Mouse (Mus musculus) limb, embryonic 15.5 days (tissue): ENCODE results near the gene Setd5. TPM values are rescaled to one million over a fixed set of nuclear protein-coding genes. Genes with fewer than 3 reads are reported as not detected.

Experiments used
- ATAC-seq: fragments of 200-750 bp; cut with Nextera tagmentation; 2 replicates; pipeline ENCODE4 v1.8.0; 2017; ENCODE audit warnings: low read depth, moderate TSS enrichment; ENCODE audit not compliant: insufficient number of reproducible peaks, low FRiP score, low TSS enrichment
- H3K27ac ChIP-seq: fragments of 300-500 bp; sonication (generic); 2 replicates; pipeline ENCODE4 v1.5.1; 2015; ENCODE audit warnings: moderate library complexity, mild to moderate bottlenecking, inconsistent platforms
- H3K27me3 ChIP-seq: fragments of 300-500 bp; sonication (generic); 2 replicates; pipeline ENCODE4 v1.6.1; 2015; ENCODE audit warnings: inconsistent platforms
- H3K36me3 ChIP-seq: fragments of 300-500 bp; sonication (generic); 2 replicates; pipeline ENCODE4 v1.6.1; 2015; ENCODE audit warnings: inconsistent platforms
- H3K4me1 ChIP-seq: fragments of 300-500 bp; sonication (generic); 2 replicates; pipeline ENCODE4 v1.6.1; 2015; ENCODE audit warnings: inconsistent platforms
- H3K4me2 ChIP-seq: fragments of 300-500 bp; sonication (generic); 2 replicates; pipeline ENCODE4 v1.6.1; 2015; ENCODE audit warnings: mild to moderate bottlenecking, inconsistent platforms
- H3K4me3 ChIP-seq: fragments of 300-500 bp; sonication (generic); 2 replicates; pipeline ENCODE4 v1.5.1; 2015; ENCODE audit warnings: mild to moderate bottlenecking, inconsistent platforms
- H3K9ac ChIP-seq: fragments of 300-500 bp; sonication (generic); 2 replicates; pipeline ENCODE4 v1.6.1; 2015; ENCODE audit warnings: inconsistent platforms
- H3K9me3 ChIP-seq: fragments of 300-500 bp; sonication (generic); 2 replicates; pipeline ENCODE4 v1.6.1; 2016; ENCODE audit warnings: inconsistent platforms
- WGBS: fragments of 180-500 bp; shearing (Covaris S2); methylation state at CpG from one replicate; pipeline ENCODE4 v1.1.7; 2015; 5-methylcytosine and 5-hydroxymethylcytosine counted together
- polyA plus RNA-seq: library from polyadenylated mRNA; unstranded; fragments of >200 nt; fragmentation: Nextera tagmentation; extraction: Ambion mirVana; gene quantifications from 2 replicates; pipeline ENCODE4 v1.2.1, GENCODE M21; 2015

Gene Setd5
- polyA plus RNA-seq, 1 experiment from 2014 or later: 77.3 TPM

DNA sequence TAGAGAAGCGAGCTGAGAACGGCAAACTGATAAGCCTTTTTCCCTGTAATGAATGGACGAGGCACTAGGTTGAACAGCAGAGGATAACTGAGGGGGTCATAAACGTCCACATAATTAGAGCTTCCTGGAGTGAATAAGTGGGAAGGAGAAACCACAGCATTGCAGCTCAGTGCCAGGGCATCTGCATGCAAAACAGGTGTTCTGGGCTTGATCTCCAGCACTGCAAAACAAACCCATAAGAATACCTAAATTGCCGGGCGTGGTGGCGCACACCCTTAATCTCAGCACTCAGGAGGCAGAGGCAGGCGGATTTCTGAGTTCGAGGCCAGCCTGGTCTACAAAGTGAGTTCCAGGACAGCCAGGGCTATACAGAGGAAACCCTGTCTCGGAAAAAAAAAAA lies 13.8 kb upstream of the Setd5 start:
- Histone ChIP-seq H3K4me2 (no peak overlapping the region), H3K9me3 (no peaks in the 10 kb centered on the region), H3K36me3 (peaks cover 83% of the 10 kb centered on the region), H3K27me3 (no peaks in the 10 kb centered on the region), H3K4me1 (no peaks in the 10 kb centered on the region), H3K4me3 (no peak overlapping the region), H3K9ac (no peak overlapping the region), H3K27ac (no peak overlapping the region)
- 82% methylated on average over 10 of the region's 10 CpGs for WGBS
- no peak for ATAC-seq

DNA sequence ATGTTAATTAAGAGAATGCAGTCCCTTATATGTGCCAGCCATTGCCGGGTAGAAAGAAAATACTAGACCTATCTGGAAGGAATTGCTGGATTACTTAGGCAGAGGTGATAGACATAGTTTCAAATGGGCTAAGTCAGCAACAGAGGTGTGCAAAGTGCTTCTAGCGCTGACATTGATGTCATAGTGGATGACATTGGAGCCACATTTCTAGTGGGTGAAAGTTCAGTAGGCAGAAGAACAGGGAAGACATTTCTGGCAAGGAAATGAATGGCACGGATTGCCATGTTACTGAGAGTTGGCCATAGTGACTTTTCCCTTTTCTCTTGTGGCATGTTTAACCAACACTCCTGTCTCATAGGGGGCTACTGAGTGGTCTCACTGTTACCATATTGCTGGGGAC lies 12.0 kb upstream of the Setd5 start:
- no peaks in the 10 kb centered on the region for H3K27me3 ChIP-seq
- no peak overlapping the region for H3K27ac ChIP-seq
- no peak overlapping the region for H3K4me3 ChIP-seq
- H3K36me3 ChIP-seq: peaks cover 77% of the 10 kb centered on the region
- H3K9ac ChIP-seq: no peak overlapping the region
- WGBS: 89% methylated on average over 3 of the region's 3 CpGs
- no peaks in the 10 kb centered on the region for H3K4me1 ChIP-seq
- H3K9me3 ChIP-seq: no peaks in the 10 kb centered on the region
- no peak overlapping the region for H3K4me2 ChIP-seq
- no peak for ATAC-seq

DNA sequence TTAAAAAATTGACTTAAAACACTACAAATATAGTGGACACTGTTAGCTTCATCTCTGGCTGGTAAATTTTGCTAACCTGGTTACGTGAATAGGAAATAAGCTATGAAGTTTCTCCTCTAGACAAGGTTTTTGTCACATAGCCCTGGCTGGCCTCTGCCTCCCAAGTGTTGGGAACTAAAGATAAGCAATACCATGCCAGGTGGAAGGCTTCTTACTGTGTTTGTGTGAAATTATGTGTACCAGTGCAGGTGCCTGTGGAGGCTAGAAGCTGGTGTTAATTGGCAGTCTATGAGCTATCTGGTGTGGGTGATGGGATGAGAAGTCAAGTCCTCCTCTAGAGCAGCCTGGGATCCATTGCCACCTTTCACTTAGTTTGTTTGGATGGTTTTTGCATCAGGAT lies 8.0 kb upstream of the Setd5 start:
- Histone ChIP-seq H3K4me1 (peaks cover 5% of the 10 kb centered on the region), H3K27me3 (no peaks in the 10 kb centered on the region), H3K9ac (no peak overlapping the region), H3K9me3 (no peaks in the 10 kb centered on the region), H3K36me3 (peaks cover 42% of the 10 kb centered on the region), H3K27ac (no peak overlapping the region), H3K4me2 (no peak overlapping the region), H3K4me3 (no peak overlapping the region)
- no peak for ATAC-seq
- WGBS: 98% methylated on average over 1 of the region's 1 CpGs

DNA sequence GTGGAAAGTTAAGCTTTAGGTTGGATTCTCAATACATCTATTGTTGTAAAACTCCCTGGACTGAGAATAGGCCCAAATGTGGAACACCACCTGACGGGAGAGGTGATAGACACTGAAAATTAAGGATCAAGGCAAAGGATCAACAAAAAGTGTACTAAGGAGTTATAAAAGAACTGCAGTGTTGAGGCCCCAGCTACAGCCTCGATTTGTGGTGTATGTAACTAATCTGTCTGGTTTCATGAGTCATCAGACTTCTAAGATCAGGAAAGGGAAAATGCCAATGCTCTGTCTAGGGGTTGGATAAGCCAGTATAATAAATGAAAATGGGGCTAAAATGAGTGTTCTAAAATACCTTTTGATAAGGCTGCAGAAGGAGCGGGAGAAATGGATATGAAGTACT lies 1.9 kb upstream of the Setd5 start:
- no peaks in the 10 kb centered on the region for H3K36me3 ChIP-seq
- WGBS: 17% methylated on average over 3 of the region's 3 CpGs
- H3K4me2 ChIP-seq: peak overlapping the region; percentile 42
- no peaks in the 10 kb centered on the region for H3K27me3 ChIP-seq
- no peaks in the 10 kb centered on the region for H3K9me3 ChIP-seq
- peak overlapping the region; percentile 65 for H3K9ac ChIP-seq
- H3K4me1 ChIP-seq: peaks cover 14% of the 10 kb centered on the region
- peak overlapping the region; percentile 84 for H3K4me3 ChIP-seq
- peak overlapping the region; percentile 100 for H3K27ac ChIP-seq
- ATAC-seq: no peak

DNA sequence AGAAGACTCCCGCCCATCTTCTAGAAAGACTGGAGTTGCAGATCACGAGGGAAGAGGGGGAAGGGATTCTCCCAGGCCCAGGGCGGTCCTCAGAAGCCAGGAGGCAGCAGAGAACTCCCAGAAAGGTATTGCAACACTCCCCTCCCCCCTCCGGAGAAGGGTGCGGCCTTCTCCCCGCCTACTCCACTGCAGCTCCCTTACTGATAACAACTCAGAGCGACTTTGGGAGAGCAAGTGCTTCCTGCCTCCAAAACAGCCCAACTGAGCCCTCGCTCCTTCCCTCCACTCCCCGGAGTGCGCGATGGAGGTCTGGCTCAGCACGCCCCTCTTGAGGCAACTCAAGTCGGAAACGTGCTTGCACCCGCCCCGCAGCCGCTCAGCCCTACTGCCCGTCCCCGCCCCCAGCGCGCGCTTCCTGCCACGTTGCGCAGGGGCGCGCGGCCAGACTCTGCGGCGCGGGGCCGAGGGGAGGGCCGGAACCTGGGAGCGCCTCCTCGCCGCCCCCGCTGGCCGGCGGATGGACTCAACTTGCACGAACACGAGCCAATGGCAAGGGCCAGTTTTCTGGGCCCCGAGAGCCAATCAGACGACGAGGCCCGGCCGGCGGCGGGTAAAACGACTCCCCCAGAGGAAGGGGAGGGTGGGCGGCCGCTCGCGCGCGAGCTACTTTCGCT lies 1.0 kb upstream of the Setd5 start:
- Histone ChIP-seq H3K27ac (peak overlapping the region; percentile 100), H3K27me3 (no peaks in the 10 kb centered on the region), H3K4me1 (peaks cover 15% of the 10 kb centered on the region), H3K9me3 (no peaks in the 10 kb centered on the region), H3K36me3 (no peaks in the 10 kb centered on the region), H3K4me2 (peak overlapping the region; percentile 42), H3K9ac (peak overlapping the region; percentile 65), H3K4me3 (peak overlapping the region; percentile 84)
- peak; percentile 88 for ATAC-seq
- under 1% methylated on average over 55 of the region's 55 CpGs for WGBS

DNA sequence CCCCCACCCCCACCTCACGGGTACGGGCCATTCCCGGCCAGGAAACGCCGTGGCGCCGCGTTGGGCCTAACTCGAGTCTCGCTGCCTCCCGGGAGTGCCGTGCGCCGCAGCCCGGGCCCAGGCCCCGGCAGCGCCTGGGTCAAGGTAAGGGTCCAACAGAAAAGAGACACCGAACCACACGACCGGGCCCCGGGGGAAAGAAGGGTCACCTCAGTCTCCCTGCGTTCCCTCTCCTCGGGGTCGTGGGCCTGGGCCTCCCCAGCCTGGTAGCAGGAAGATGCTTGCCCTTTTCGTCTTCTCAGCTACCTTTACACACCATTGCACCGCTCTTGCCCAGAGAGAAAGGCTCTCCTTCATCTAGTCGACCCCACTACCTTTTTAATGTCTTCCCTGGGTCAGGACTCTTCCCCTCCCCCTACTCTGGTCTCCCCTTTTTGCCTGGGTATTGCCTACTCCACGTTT lies 435 bp downstream of the Setd5 start:
- Histone ChIP-seq H3K27me3 (no peaks in the 10 kb centered on the region), H3K4me1 (peaks cover 20% of the 10 kb centered on the region), H3K9ac (peak overlapping the region; percentile 96), H3K9me3 (no peaks in the 10 kb centered on the region), H3K4me3 (peak overlapping the region; percentile 84), H3K4me2 (peak overlapping the region; percentile 69), H3K36me3 (no peaks in the 10 kb centered on the region), H3K27ac (peak overlapping the region; percentile 100)
- 0% methylated on average over 27 of the region's 28 CpGs for WGBS
- no peak for ATAC-seq

DNA sequence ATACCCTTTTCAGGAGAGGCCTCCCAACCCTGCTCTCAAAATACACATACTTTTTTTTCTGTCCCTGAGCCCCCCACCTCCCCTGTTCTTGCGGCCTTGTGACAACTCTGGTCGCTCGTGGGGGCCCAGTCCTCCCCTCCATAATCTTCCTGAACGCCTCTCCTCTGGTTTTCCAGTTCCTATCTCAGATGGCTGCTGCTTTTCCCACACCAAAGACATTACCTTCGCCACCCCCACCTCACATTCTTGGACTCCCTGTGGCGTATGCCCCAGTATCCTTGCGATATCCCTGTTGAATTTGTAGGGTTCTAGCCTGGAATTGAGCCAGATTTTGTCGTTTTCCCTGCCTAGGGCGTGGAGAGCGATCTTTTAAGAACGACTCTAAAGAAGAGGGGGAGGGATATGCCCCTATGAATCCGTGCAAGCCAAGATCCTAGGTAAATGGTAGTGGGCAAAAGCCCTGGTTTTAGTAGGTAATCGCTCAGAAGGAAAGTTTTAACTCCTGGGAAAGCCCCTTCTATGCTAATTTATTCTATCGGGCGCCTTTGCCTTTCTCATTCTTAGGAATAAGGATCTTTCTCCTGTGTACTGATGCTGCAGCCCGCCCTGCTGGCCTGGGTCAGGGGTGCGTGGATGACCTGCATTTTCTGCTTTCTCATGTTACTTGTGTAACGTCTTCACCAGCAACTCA lies 1.0 kb downstream of the Setd5 start:
- WGBS: under 1% methylated on average over 18 of the region's 18 CpGs
- H3K4me1 ChIP-seq: peaks cover 22% of the 10 kb centered on the region
- peak overlapping the region; percentile 100 for H3K27ac ChIP-seq
- H3K36me3 ChIP-seq: no peaks in the 10 kb centered on the region
- no peak for ATAC-seq
- H3K9ac ChIP-seq: peak overlapping the region; percentile 96
- H3K4me2 ChIP-seq: peak overlapping the region; percentile 69
- no peaks in the 10 kb centered on the region for H3K9me3 ChIP-seq
- H3K4me3 ChIP-seq: peak overlapping the region; percentile 84
- no peaks in the 10 kb centered on the region for H3K27me3 ChIP-seq

DNA sequence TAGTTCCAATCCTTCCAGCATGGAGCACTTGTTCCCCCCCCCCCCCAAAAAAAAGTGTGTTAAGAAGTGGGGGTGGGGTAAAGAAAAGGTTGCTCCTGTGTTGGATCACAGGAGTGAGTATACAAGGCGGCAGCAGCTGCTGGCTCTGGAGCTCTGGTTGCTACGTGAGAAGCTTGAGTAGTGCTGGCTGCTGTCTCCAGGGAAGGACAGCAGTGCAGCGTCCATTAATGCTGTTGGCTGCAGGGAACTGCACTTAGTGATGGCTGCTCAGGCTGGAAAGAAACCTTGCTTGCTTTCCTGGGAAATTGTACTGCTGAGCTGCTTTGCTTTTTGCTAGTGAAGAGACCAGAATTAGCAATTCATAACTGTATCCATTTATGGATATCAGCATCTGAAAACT lies 2.3 kb downstream of the Setd5 start:
- H3K36me3 ChIP-seq: no peaks in the 10 kb centered on the region
- 0% methylated on average over 3 of the region's 3 CpGs for WGBS
- ATAC-seq: no peak
- no peaks in the 10 kb centered on the region for H3K27me3 ChIP-seq
- H3K4me1 ChIP-seq: peaks cover 17% of the 10 kb centered on the region
- peak overlapping the region; percentile 69 for H3K4me2 ChIP-seq
- H3K27ac ChIP-seq: peak overlapping the region; percentile 34
- 0 out of 2 replicates have a peak overlapping the region, but pooled peaks have one; percentile 17 for H3K9ac ChIP-seq
- no peaks in the 10 kb centered on the region for H3K9me3 ChIP-seq
- H3K4me3 ChIP-seq: peak overlapping the region; percentile 84

DNA sequence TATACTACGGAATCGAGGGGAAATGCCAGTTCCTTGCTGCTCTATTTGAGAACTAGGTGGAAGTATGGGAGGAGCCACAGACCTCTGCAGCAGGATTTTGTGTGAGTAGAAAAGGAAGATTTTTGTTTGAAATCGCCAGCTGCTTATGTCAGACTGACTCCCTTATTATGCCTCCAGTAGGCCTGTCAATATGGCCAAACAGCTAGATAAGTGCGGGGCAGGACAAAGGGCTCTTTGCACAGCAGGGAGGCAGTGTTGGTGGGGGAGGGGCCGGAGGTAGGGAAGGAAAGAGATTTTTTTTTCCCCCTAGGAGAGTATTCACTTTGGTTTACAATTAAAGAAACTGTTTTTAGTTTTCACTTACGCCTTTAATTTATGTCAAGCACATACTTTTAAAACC lies 5.1 kb downstream of the Setd5 start:
- no peaks in the 10 kb centered on the region for H3K27me3 ChIP-seq
- no peak overlapping the region for H3K4me3 ChIP-seq
- H3K4me1 ChIP-seq: peaks cover 16% of the 10 kb centered on the region
- no peaks in the 10 kb centered on the region for H3K9me3 ChIP-seq
- H3K9ac ChIP-seq: no peak overlapping the region
- no peaks in the 10 kb centered on the region for H3K36me3 ChIP-seq
- 20% methylated on average over 6 of the region's 6 CpGs for WGBS
- H3K27ac ChIP-seq: 0 out of 2 replicates have a peak overlapping the region, but pooled peaks have one; percentile 18
- no peak overlapping the region for H3K4me2 ChIP-seq
- ATAC-seq: no peak

DNA sequence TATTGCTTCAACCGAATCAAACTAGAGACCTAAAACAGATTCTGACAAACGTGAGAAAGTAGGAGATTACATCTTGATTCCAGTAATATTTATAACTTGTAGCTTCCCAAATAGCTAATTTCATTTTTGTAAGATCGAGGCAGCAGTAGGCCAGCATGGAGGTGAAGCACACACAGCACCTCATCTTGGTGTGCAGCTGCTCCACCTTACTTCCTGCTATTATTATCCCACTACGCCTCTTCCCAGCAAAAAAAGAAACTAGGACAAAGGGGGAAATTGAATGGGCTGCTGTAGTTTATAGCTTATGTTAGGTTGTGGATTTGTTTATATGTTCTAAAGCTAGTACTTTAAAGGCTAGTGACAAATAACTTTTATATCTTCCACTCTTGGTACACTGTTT lies 7.4 kb downstream of the Setd5 start:
- Histone ChIP-seq H3K4me2 (no peak overlapping the region), H3K36me3 (no peaks in the 10 kb centered on the region), H3K4me1 (peaks cover 13% of the 10 kb centered on the region), H3K4me3 (no peak overlapping the region), H3K27me3 (no peaks in the 10 kb centered on the region), H3K9me3 (no peaks in the 10 kb centered on the region), H3K9ac (no peak overlapping the region), H3K27ac (no peak overlapping the region)
- WGBS: 65% methylated on average over 4 of the region's 4 CpGs
- ATAC-seq: no peak

DNA sequence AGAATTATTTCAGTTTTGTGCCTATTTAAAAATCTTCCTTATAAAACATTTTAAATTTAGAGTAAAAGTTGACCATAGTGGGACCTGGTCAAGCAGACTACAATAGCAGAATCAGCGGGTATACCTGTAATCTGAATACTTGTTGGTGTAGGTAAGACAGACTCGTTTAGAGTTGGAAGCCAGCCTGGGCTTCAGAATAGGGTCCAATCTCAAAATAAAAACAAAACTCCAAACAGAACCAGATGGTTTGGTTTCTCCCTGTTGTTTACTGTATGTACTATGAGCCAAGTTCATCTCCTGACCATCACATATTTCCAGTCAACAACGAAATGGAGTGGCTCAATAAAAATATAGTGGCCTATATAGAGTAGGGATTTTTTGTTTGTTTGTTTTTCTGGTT lies 16.0 kb downstream of the Setd5 start:
- Histone ChIP-seq H3K27ac (no peak overlapping the region), H3K4me2 (no peak overlapping the region), H3K4me3 (no peak overlapping the region), H3K9ac (no peak overlapping the region), H3K4me1 (no peaks in the 10 kb centered on the region), H3K9me3 (no peaks in the 10 kb centered on the region), H3K36me3 (no peaks in the 10 kb centered on the region), H3K27me3 (no peaks in the 10 kb centered on the region)
- ATAC-seq: no peak
- 81% methylated on average over 3 of the region's 3 CpGs for WGBS

DNA sequence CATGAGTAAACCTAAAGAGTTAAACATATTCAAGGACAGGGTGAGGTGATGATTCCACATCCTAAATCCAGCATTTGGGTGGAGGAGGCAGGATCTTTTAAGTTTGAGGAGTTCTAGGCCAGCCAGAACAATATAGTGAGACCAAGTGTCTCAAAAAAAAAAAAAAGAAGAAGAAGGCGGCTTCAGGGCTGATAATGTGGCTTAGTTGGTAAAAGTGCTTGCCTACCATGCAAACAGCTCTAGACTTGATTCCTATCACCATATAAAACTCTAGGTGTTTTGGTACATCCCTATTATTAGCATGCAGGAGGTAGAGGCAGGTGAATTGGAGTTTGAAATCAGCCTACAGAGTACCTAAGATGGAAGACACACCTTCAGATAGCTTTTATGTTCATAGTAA lies 18.4 kb downstream of the Setd5 start:
- Histone ChIP-seq H3K9me3 (no peaks in the 10 kb centered on the region), H3K27me3 (no peaks in the 10 kb centered on the region), H3K4me2 (no peak overlapping the region), H3K4me1 (peaks cover 9% of the 10 kb centered on the region), H3K27ac (no peak overlapping the region), H3K9ac (no peak overlapping the region), H3K4me3 (no peak overlapping the region), H3K36me3 (no peaks in the 10 kb centered on the region)
- ATAC-seq: no peak
- 92% methylated on average over 1 of the region's 1 CpGs for WGBS
